Mouse (Mus musculus) heart, adult 8-10 months (tissue): ENCODE measurements at regions not wholly inside any gene's neighbourhood (a gene's known extent, or its start where the extent isn't known, plus 50 kb on each side); places are given as distances from the start of the nearest gene placed in this dataset.
A peak's percentile ranks its signal among the peaks of the same experiment; 100 is the strongest.
"Not testable (repeated sequence)": the region's sequence is repeated elsewhere in the genome, so short reads cannot be mapped to it uniquely, and the experiment has no call there.

ENCODE experiments used
- DNase-seq: peaks from one replicate; pipeline ENCODE4 v3.0.0; 2022; ENCODE audit warnings: low spot score

- no peak for DNase-seq
Observed at GRCm38 (mm10) chr3:46771805-46772204, 323.8 kb upstream of the Pabpc4l start.

- DNase-seq, result no peak
Observed at GRCm38 (mm10) chr3:46764939-46765338, 316.9 kb upstream of the Pabpc4l start.

- DNase-seq, result no peak
Observed at GRCm38 (mm10) chr3:46758500-46758899, 310.5 kb upstream of the Pabpc4l start.

GRCm38 (mm10) chr3:46727679-46728078, 279.7 kb upstream of the Pabpc4l start:
- DNase-seq, result no peak

- peak; percentile 8 for DNase-seq
Observed at GRCm38 (mm10) chr3:46701649-46702048, 253.6 kb upstream of the Pabpc4l start.

GRCm38 (mm10) chr3:46687680-46688420, 239.8 kb upstream of the Pabpc4l start:
- DNase-seq, result not testable (repeated sequence)
